Mouse (Mus musculus) forebrain, embryonic 13.5 days (tissue): ENCODE measurements at regions not wholly inside any gene's neighbourhood (a gene's known extent, or its start where the extent isn't known, plus 50 kb on each side); places are given as distances from the start of the nearest gene placed in this dataset.
A peak's percentile ranks its signal among the peaks of the same experiment; 100 is the strongest.

Source experiments
- ATAC-seq: fragments of 200-750 bp; cut with Nextera tagmentation; 2 replicates; pipeline ENCODE4 v1.8.0; 2017
- H3K27ac ChIP-seq: fragments of 300-500 bp; sonication (generic); 2 replicates; pipeline ENCODE4 v1.5.1; 2015; ENCODE audit warnings: inconsistent platforms, mild to moderate bottlenecking, moderate library complexity
- H3K27me3 ChIP-seq: fragments of 300-500 bp; sonication (generic); 2 replicates; pipeline ENCODE4 v1.6.1; 2015; ENCODE audit warnings: mild to moderate bottlenecking, inconsistent platforms
- H3K36me3 ChIP-seq: fragments of 300-500 bp; sonication (generic); 2 replicates; pipeline ENCODE4 v1.6.1; 2015; ENCODE audit warnings: mild to moderate bottlenecking, inconsistent platforms; ENCODE audit not compliant: poor library complexity, severe bottlenecking
- H3K4me1 ChIP-seq: fragments of 300-500 bp; sonication (generic); 2 replicates; pipeline ENCODE4 v1.6.1; 2015; ENCODE audit warnings: inconsistent platforms
- H3K4me2 ChIP-seq: fragments of 300-500 bp; sonication (generic); 2 replicates; pipeline ENCODE4 v1.6.1; 2015; ENCODE audit warnings: inconsistent platforms, mild to moderate bottlenecking, moderate library complexity
- H3K4me3 ChIP-seq: fragments of 300-500 bp; sonication (generic); 2 replicates; pipeline ENCODE4 v1.5.1; 2015; ENCODE audit warnings: mild to moderate bottlenecking, inconsistent platforms
- H3K9ac ChIP-seq: fragments of 300-500 bp; sonication (generic); 2 replicates; pipeline ENCODE4 v1.6.1; 2015; ENCODE audit warnings: mild to moderate bottlenecking, inconsistent platforms
- H3K9me3 ChIP-seq: fragments of 300-500 bp; sonication (generic); replicated peaks from 2 replicates; pipeline ENCODE4 v1.6.1; 2016; ENCODE audit warnings: inconsistent platforms
- WGBS: fragments of 180-500 bp; shearing (Covaris S2); methylation state at CpG from one replicate; pipeline ENCODE4 v1.1.7; 2015; 5-methylcytosine and 5-hydroxymethylcytosine counted together

DNA sequence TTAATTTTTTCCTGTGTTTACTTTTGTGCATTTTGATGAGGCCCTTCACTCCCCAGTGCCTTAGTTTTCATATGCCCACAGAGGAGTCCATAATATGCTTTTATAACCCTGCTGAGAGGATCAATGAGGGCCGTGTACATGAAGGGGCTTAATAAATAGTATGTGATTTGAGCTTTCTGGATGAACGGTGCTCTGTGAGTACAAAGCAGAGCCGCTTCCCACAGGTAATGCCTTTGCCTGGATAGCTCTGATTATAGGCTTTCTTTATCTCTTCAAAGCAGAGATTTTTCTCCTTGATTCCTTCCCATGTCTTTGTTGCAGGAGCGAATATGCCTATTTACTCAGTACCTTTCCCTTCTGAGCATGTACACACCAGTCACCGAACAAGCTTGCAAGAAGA is 217.8 kb downstream of the Izumo3 start:
- H3K27me3 ChIP-seq, result no peaks in the 10 kb centered on the region
- WGBS, result 34% methylated on average over 5 of the region's 5 CpGs
- peak; percentile 41; the same call in 1 of the 2 replicates for ATAC-seq
- H3K4me1 ChIP-seq, result no peaks in the 10 kb centered on the region
- H3K4me3 ChIP-seq, result no peak overlapping the region
- H3K36me3 ChIP-seq, result no peaks in the 10 kb centered on the region
- no peak overlapping the region for H3K27ac ChIP-seq
- no peaks in the 10 kb centered on the region for H3K9me3 ChIP-seq
- no peak overlapping the region for H3K9ac ChIP-seq
- H3K4me2 ChIP-seq, result no peak overlapping the region

DNA sequence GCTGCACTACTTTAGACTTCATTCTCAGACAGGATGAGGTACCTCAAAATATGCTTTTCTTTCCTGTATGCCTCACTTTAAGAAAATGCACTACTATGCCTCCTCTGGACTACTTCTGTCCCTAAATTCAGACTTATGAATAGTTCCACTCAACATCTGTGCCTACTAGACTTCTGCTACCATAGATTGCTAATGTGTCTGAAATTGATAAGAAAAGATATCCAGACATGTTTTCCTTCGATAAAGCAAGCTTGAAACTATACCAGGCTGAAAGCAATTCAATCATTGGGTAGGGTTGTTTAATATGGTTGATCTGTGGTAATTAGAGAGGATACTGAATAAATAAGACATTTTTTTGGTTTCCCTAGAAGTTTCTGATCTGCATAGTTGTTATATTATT is 239.9 kb downstream of the Izumo3 start:
- ATAC-seq, result no peak
- Histone ChIP-seq H3K27me3 (no peaks in the 10 kb centered on the region), H3K27ac (no peak overlapping the region), H3K4me3 (no peak overlapping the region), H3K4me2 (no peak overlapping the region), H3K9ac (no peak overlapping the region), H3K4me1 (no peaks in the 10 kb centered on the region), H3K36me3 (no peaks in the 10 kb centered on the region), H3K9me3 (no peaks in the 10 kb centered on the region)
- 87% methylated on average over 1 of the region's 1 CpGs for WGBS

DNA sequence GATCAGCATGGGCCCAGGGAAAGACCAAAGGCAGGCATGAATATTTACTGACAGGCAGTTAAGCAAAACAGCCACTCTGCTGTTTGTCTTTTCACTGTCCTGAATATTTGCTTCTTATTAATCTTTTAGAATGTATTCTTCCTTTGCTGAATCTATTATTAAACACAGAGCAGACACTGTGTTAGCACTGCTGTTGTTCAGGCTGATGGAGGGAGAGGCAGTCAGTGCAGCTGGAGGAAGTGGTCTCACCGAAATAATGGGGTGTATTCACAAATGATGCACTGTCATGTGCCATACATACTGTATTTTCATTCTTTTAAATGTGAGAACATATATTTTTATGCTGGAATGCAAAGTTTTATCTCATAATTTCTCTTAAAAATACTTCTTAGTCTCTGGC is 241.9 kb downstream of the Izumo3 start:
- Histone ChIP-seq H3K9ac (no peak overlapping the region), H3K27ac (no peak overlapping the region), H3K9me3 (no peaks in the 10 kb centered on the region), H3K36me3 (no peaks in the 10 kb centered on the region), H3K4me3 (no peak overlapping the region), H3K27me3 (no peaks in the 10 kb centered on the region), H3K4me2 (no peak overlapping the region), H3K4me1 (no peaks in the 10 kb centered on the region)
- no peak for ATAC-seq
- WGBS, result 71% methylated on average over 1 of the region's 1 CpGs

DNA sequence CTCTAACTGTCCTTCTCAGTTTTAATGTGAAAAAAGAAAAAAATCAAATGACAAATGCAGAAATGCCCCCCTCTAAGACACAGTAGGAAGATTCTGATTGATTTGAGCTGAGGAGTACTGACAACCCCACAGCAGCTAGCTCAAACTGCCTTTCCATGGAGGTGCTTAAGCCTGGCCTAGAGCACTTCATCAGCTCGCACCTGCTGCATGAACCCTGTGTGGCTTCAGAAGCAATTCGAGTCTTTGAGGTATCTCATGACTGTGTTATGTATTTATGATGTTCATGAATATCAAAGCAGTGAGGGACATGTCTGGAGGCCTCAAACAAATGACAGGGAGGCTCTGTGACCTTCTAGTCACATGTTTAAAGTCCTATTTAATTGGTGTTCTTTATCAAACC is 255.6 kb downstream of the Izumo3 start:
- 60% methylated on average over 2 of the region's 2 CpGs for WGBS

More for the DNA sequence above, 255.6 kb downstream of the Izumo3 start:
- H3K9ac ChIP-seq, result no peak overlapping the region
- H3K4me3 ChIP-seq, result no peak overlapping the region
- H3K4me2 ChIP-seq, result no peak overlapping the region
- no peak for ATAC-seq
- no peaks in the 10 kb centered on the region for H3K9me3 ChIP-seq
- no peak overlapping the region for H3K27ac ChIP-seq
- H3K4me1 ChIP-seq, result no peaks in the 10 kb centered on the region
- H3K36me3 ChIP-seq, result no peaks in the 10 kb centered on the region
- H3K27me3 ChIP-seq, result no peaks in the 10 kb centered on the region
